Mouse (Mus musculus): Measurements from ENCODE around the gene 1110004F10Rik. TPM values are rescaled to one million over a fixed set of nuclear protein-coding genes. Genes with fewer than 3 reads are reported as not detected.

1110004F10Rik gene
- total and polyA plus RNA-seq, 3 experiments, result 158 to 182 TPM; not detected in 1

GRCm38 (mm10) chr7:116029991-116030390, 9.2 kb upstream of the 1110004F10Rik start:
- Histone ChIP-seq H3K9ac (ENCODE audit: control insufficient read depth, low read depth, low read length, poor library complexity, severe bottlenecking) (no peak overlapping the region), H3K9me3 (replicated peaks; ENCODE audit: insufficient read depth, low read length) (no peaks in the 10 kb centered on the region), H3K27me3 (ENCODE audit: control insufficient read depth in 1 of 2, insufficient read depth in 2 of 2, low read length in 2 of 2) (no peaks in the 10 kb centered on the region; a peak in 1 of 4 replicates), H3K79me2 (ENCODE audit: control insufficient read depth, insufficient read depth, low read length, poor library complexity) (no peaks in the 10 kb centered on the region), H3K4me1 (ENCODE audit: control insufficient read depth in 1 of 2, insufficient read depth in 2 of 2, low read length in 2 of 2) (no peaks in the 10 kb centered on the region), H3K36me3 (ENCODE audit: control insufficient read depth in 1 of 2, insufficient read depth in 2 of 2, low read length in 2 of 2) (no peaks in the 10 kb centered on the region), H3K27ac (ENCODE audit: control insufficient read depth, low read depth, low read length) (no peak overlapping the region), H3K4me3 (ENCODE audit: control insufficient read depth in 1 of 2, insufficient read depth in 1 of 2, low read depth in 2 of 2, low read length in 2 of 2) (no peak overlapping the region)
- TF ChIP-seq CTCF (IDR thresholded peaks at IDR 0.05 in 2 of 3, conservative IDR thresholded peaks at IDR 0.05 in 1 of 3; ENCODE audit: control insufficient read depth in 1 of 3, insufficient read depth in 1 of 3, low read depth in 2 of 3, low read length in 3 of 3, poor library complexity in 1 of 3, severe bottlenecking in 1 of 3) (no peak), USF2 (IDR thresholded peaks at IDR 0.05; ENCODE audit: borderline replicate concordance in 1 of 2, insufficient read depth in 1 of 2, low read depth in 1 of 2, low read length in 2 of 2) (no peak)
- DNase-seq (ENCODE audit: low read depth, low spot score), result no peak

GRCm38 (mm10) chr7:116030597-116031387, 8.4 kb upstream of the 1110004F10Rik start:
- no peak overlapping the region for H3K9ac ChIP-seq (ENCODE audit: control insufficient read depth, low read depth, low read length, poor library complexity, severe bottlenecking)
- no peak overlapping the region for H3K27ac ChIP-seq (ENCODE audit: control insufficient read depth, low read depth, low read length)
- no peaks in the 10 kb centered on the region for H3K36me3 ChIP-seq (ENCODE audit: control insufficient read depth in 1 of 2, insufficient read depth in 2 of 2, low read length in 2 of 2)
- no peaks in the 10 kb centered on the region; a peak in 1 of 4 replicates for H3K27me3 ChIP-seq (ENCODE audit: control insufficient read depth in 1 of 2, insufficient read depth in 2 of 2, low read length in 2 of 2)
- H3K4me1 ChIP-seq (ENCODE audit: control insufficient read depth in 1 of 2, insufficient read depth in 2 of 2, low read length in 2 of 2), result no peaks in the 10 kb centered on the region
- no peak overlapping the region for H3K4me3 ChIP-seq (ENCODE audit: control insufficient read depth in 1 of 2, insufficient read depth in 1 of 2, low read depth in 2 of 2, low read length in 2 of 2)
- no peaks in the 10 kb centered on the region for H3K79me2 ChIP-seq (ENCODE audit: control insufficient read depth, insufficient read depth, low read length, poor library complexity)
- TF ChIP-seq POLR2AphosphoS5 (IDR thresholded peaks at IDR 0.05; ENCODE audit: borderline replicate concordance, low read depth, low read length) (no peak), SIN3A (IDR thresholded peaks at IDR 0.05; ENCODE audit: low read length) (no peak), UBTF (IDR thresholded peaks at IDR 0.05; ENCODE audit: borderline replicate concordance, insufficient read depth, low read depth, low read length) (no peak), BHLHE40 (IDR thresholded peaks at IDR 0.05; ENCODE audit: borderline replicate concordance, low read depth, low read length) (no peak)
- no peaks in the 10 kb centered on the region for H3K9me3 ChIP-seq (replicated peaks; ENCODE audit: insufficient read depth, low read length)
- DNase-seq (ENCODE audit: low read depth, low spot score), result no peak

- no peak for DNase-seq (ENCODE audit: low read depth, low spot score)
- Histone ChIP-seq H3K27me3 (ENCODE audit: control insufficient read depth in 1 of 2, insufficient read depth in 2 of 2, low read length in 2 of 2) (no peaks in the 10 kb centered on the region; a peak in 1 of 4 replicates), H3K9ac (ENCODE audit: control insufficient read depth, low read depth, low read length, poor library complexity, severe bottlenecking) (no peak overlapping the region), H3K9me3 (replicated peaks; ENCODE audit: insufficient read depth, low read length) (no peaks in the 10 kb centered on the region), H3K27ac (ENCODE audit: control insufficient read depth, low read depth, low read length) (no peak overlapping the region), H3K79me2 (ENCODE audit: control insufficient read depth, insufficient read depth, low read length, poor library complexity) (no peaks in the 10 kb centered on the region), H3K36me3 (ENCODE audit: control insufficient read depth in 1 of 2, insufficient read depth in 2 of 2, low read length in 2 of 2) (no peaks in the 10 kb centered on the region), H3K4me3 (ENCODE audit: control insufficient read depth in 1 of 2, insufficient read depth in 1 of 2, low read depth in 2 of 2, low read length in 2 of 2) (no peak overlapping the region), H3K4me1 (ENCODE audit: control insufficient read depth in 1 of 2, insufficient read depth in 2 of 2, low read length in 2 of 2) (no peaks in the 10 kb centered on the region)
- no peak for TF ChIP-seq USF1 (IDR thresholded peaks at IDR 0.05; ENCODE audit: low read depth, low read length)
- TF ChIP-seq KAT2A (conservative IDR thresholded peaks at IDR 0.05; ENCODE audit: low read depth, low read length), result no peak
- no peak for TF ChIP-seq ZMIZ1 (IDR thresholded peaks at IDR 0.05; ENCODE audit: low read depth, low read length)
- TF ChIP-seq BHLHE40 (IDR thresholded peaks at IDR 0.05; ENCODE audit: borderline replicate concordance, low read depth, low read length), result no peak
- no peak for TF ChIP-seq CHD1 (IDR thresholded peaks at IDR 0.05; ENCODE audit: low read depth, low read length)
- no peak for TF ChIP-seq MEF2A (IDR thresholded peaks at IDR 0.05; ENCODE audit: extremely low read depth, insufficient replicate concordance, low read depth, low read length, poor library complexity, severe bottlenecking)
- TF ChIP-seq SIN3A (IDR thresholded peaks at IDR 0.05; ENCODE audit: low read length), result no peak
Observed at GRCm38 (mm10) chr7:116031388-116031717, 7.8 kb upstream of the 1110004F10Rik start.

Measured in MEL (cell line).